Mouse (Mus musculus) fibroblast of lung, adult 2 months (primary cell): ENCODE results near the gene Kcnk12.

Experiments used
- DNase-seq: peaks from one replicate; pipeline ENCODE4 v3.0.0-alpha.2; 2011; ENCODE audit warnings: low read depth

The Kcnk12 gene

GRCm38 (mm10) chr17:87698996-87699765, 98.6 kb downstream of the Kcnk12 start:
- DNase-seq, result peak; percentile 13

GRCm38 (mm10) chr17:87696814-87697213, 101.0 kb downstream of the Kcnk12 start:
- DNase-seq, result no peak

DNA sequence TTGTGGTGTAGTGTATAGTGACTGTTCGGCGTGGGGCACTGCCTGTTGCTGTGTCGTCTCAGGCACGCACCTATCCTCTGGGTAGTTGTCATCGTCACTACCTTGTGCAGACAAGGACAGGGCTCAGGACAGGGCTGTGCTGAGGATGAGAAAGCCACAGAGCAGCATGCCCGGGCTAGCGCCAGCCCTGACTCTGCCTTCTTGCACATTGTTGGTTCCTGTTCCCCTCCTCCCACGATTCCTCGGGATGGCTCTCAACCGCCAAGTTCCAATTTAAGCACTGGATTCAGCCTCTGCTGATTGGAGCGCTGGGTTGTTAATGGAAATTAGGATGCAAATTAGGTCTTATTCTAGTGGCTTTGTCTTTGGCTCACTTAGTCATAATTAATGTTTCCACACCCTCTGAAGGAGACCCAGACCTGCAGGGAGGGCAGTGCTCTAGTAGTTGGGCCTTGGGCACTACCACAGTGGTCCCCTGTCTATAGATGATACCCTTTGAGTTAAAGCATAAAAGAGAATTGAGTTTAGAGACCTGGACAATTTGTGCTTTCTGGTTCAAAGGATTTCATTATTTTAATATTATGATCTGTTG, 101.8 kb downstream of the Kcnk12 start:
- DNase-seq, result no peak
